Mouse (Mus musculus) liver, embryonic 16.5 days (tissue): ENCODE measurements around the gene Mpz. TPM values are rescaled to one million over a fixed set of nuclear protein-coding genes. Genes with fewer than 3 reads are reported as not detected.

Experiments
- ATAC-seq: fragments of 200-750 bp; cut with Nextera tagmentation; 2 replicates; pipeline ENCODE4 v1.8.0; 2017; ENCODE audit warnings: low read depth, mild to moderate bottlenecking, moderate number of reproducible peaks, moderate library complexity
- H3K27ac ChIP-seq: fragments of 300-500 bp; sonication (generic); 2 replicates; pipeline ENCODE4 v1.5.1; 2014; ENCODE audit warnings: mild to moderate bottlenecking, low read length
- H3K27me3 ChIP-seq: fragments of 300-500 bp; sonication (generic); 2 replicates; pipeline ENCODE4 v1.6.1; 2014; ENCODE audit warnings: low read depth, low read length, mixed read lengths; ENCODE audit not compliant: control insufficient read depth, insufficient read depth
- H3K36me3 ChIP-seq: fragments of 300-500 bp; sonication (generic); 2 replicates; pipeline ENCODE4 v1.6.1; 2014; ENCODE audit warnings: mild to moderate bottlenecking; ENCODE audit not compliant: control insufficient read depth, insufficient read depth
- H3K4me1 ChIP-seq: fragments of 300-500 bp; sonication (generic); 2 replicates; pipeline ENCODE4 v1.6.1; 2014; ENCODE audit warnings: low read depth, low read length, mixed read lengths; ENCODE audit not compliant: control insufficient read depth
- H3K4me2 ChIP-seq: fragments of 300-500 bp; sonication (generic); 2 replicates; pipeline ENCODE4 v1.6.1; 2014; ENCODE audit warnings: low read depth, low read length, mixed read lengths
- H3K4me3 ChIP-seq: fragments of 300-500 bp; sonication (generic); 2 replicates; pipeline ENCODE4 v1.5.1; 2014; ENCODE audit warnings: low read depth, mild to moderate bottlenecking, low read length
- H3K9ac ChIP-seq: fragments of 300-500 bp; sonication (generic); 2 replicates; pipeline ENCODE4 v1.6.1; 2014; ENCODE audit warnings: low read depth, low read length
- H3K9me3 ChIP-seq: fragments of 300-500 bp; sonication (generic); replicated peaks from 2 replicates; pipeline ENCODE4 v1.6.1; 2016; ENCODE audit warnings: low read length; ENCODE audit not compliant: control insufficient read depth
- WGBS: fragments of 180-500 bp; shearing (Covaris S2); extraction: QIAGEN DNeasy Blood & Tissue Kit; methylation state at CpG from one replicate; pipeline ENCODE4 v1.1.7; 2014; ENCODE audit not compliant: insufficient replicate concordance; 5-methylcytosine and 5-hydroxymethylcytosine counted together
- polyA plus RNA-seq: library from polyadenylated mRNA; unstranded; fragments of >200 nt; fragmentation: Nextera tagmentation; extraction: Ambion mirVana; gene quantifications from 2 replicates; pipeline ENCODE4 v1.2.1, GENCODE M21; 2015

Gene Mpz
- polyA plus RNA-seq, 1 experiment from 2014 or later = 0.04 TPM

DNA sequence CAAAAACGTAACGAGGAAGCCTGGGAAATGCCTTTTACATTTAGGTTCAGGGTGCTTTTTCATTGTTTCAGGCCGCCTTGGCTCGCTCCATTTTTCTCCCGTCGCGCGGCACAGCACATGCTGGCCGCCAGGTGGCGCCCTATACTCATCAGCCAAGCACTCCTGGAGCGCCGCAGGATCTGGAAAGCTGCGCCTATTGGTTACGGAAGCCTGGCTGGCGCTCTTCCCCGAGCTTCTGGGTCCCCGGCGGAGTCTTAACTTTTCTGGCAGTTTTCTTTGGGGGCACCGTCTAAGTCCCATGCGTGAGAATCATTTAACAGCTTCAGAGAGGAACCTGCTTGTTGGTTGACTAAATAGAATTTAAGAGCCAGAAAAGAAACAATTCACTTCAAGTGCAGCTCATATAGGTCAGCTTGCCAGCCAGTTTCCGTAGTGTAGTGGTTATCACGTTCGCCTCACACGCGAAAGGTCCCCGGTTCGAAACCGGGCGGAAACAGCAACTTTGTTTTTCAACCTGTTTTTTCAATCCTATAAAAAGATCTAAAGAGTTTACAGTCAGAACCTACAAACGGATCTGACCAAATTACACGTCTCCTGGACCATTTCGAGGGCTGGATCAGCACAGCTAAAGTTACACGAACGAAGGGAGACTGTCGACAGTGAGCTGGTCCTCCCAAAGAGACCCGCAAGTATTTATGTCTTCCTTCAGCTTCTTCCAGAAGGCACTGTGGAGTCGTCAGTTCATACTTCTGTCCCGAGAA lies 39.3 kb upstream of the Mpz start:
- Histone ChIP-seq H3K36me3 (no peaks in the 10 kb centered on the region), H3K4me1 (peaks cover 31% of the 10 kb centered on the region), H3K9ac (peak overlapping the region; percentile 69), H3K4me3 (peak overlapping the region; percentile 79), H3K27ac (peak overlapping the region; percentile 79), H3K9me3 (no peaks in the 10 kb centered on the region), H3K27me3 (no peaks in the 10 kb centered on the region), H3K4me2 (peak overlapping the region; percentile 84)
- ATAC-seq = peak; percentile 87
- under 1% methylated on average over 38 of the region's 38 CpGs for WGBS

DNA sequence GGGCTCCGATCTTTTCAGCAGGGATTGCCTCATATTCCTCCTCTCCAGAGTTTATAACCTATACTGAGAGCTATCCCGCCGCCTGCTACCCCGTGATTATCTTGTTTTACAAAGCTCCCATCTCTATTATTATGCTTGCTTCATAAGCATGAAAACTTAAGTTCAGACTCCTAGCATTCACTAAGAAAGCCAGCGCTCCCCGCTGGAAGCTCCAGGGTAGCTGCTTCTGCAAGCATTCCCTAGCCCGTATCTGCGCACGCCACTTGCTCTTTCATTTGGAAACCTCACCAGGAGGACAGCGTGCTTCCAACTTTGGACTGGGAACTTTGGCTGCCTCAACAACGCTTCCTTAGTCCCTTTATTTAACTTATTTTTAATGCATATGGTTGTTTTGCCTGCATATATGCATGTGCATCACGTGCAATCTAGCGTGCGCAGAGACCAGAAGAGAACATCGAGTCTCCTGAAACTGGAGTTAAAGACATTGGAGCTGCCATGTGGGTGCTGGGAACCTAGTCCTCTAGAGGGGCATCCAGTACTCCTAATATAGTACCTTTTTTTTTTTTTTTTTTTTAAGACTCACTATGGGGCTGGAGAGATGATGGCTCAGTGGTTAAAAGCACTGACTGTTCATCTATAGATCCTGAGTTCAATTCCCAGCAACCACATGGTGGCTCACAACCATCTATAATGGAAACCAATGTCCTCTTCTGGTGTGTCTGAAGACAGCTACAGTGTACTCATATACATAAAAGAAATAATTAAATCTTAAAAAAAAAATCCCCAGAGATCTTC lies 38.5 kb upstream of the Mpz start:
- ATAC-seq = no peak; the same call in 1 of the 2 replicates
- Histone ChIP-seq H3K36me3 (no peaks in the 10 kb centered on the region), H3K4me3 (peak overlapping the region; percentile 79), H3K27ac (peak overlapping the region; percentile 79), H3K9ac (peak overlapping the region; percentile 59), H3K4me2 (peak overlapping the region; percentile 84), H3K9me3 (no peaks in the 10 kb centered on the region), H3K27me3 (no peaks in the 10 kb centered on the region), H3K4me1 (peaks cover 39% of the 10 kb centered on the region)
- 2% methylated on average over 15 of the region's 15 CpGs for WGBS

DNA sequence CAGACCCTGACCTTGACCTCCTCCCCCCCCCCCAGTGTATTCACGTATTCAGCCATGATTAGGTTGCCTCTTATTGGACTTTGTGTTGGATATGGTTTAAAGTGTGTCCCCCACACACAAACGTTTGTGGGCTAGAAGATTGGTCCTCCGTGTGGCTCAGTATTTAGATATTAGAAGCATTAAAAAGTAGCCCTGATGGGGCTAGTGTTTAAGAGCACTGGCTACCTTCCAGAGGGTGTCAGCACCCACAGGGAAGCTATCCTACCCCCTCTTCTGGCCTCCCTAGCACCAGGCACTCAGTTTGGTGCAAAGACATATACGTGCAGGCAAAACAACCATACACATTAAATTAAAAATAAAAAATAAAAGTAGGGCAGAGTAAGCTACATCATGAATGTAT lies 37.5 kb upstream of the Mpz start:
- no peak overlapping the region for H3K27ac ChIP-seq
- peak overlapping the region; percentile 88; the same call in 1 of the 2 replicates for H3K4me2 ChIP-seq

GRCm38 (mm10) chr1:171113873-171114299 lies 36.6 kb upstream of the Mpz start, which contains the start of gene Cfap126:
Gene Cfap126, plus strand, starts transcription at chr1:171113918.
- ATAC-seq = peak; percentile 31
- H3K27me3 ChIP-seq = no peaks in the 10 kb centered on the region
- H3K4me1 ChIP-seq = peaks cover 39% of the 10 kb centered on the region
- H3K4me3 ChIP-seq = peak within 1 kb of the TSS; percentile 68
- peak within 1 kb of the TSS; percentile 77 for H3K9ac ChIP-seq
- H3K4me2 ChIP-seq = peak within 1 kb of the TSS; percentile 88
- peak within 1 kb of the TSS; percentile 76 for H3K27ac ChIP-seq
- no peaks in the 10 kb centered on the region for H3K9me3 ChIP-seq
- WGBS = under 1% methylated on average over 24 of the region's 24 CpGs
- no peaks in the 10 kb centered on the region for H3K36me3 ChIP-seq

More for the DNA sequence above, 37.5 kb upstream of the Mpz start:
- peaks cover 39% of the 10 kb centered on the region for H3K4me1 ChIP-seq
- no peaks in the 10 kb centered on the region for H3K9me3 ChIP-seq
- WGBS = 74% methylated on average over 4 of the region's 4 CpGs
- no peak overlapping the region for H3K4me3 ChIP-seq
- no peak overlapping the region for H3K9ac ChIP-seq
- H3K27me3 ChIP-seq = no peaks in the 10 kb centered on the region
- ATAC-seq = no peak
- H3K36me3 ChIP-seq = no peaks in the 10 kb centered on the region

DNA sequence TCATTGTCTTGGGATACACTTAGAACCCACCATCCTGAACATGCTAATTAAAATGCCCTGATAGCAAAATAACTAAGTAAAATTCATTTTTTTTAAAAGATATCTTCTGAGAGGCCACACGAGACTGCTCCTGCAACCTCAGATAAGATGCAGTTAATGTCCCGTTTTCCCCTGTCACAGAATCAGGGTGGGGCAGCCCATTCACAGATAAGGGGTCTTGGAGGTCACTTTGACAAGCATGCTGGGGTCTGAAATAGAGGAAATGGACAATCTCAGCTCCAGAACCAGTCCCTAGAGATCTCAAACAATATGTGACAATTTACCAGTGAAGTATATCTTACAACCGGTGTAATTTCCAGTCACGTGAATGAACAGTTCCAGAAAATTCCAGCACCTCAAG lies 34.2 kb upstream of the Mpz start:
- peaks cover 33% of the 10 kb centered on the region for H3K4me1 ChIP-seq

GRCm38 (mm10) chr1:171118269-171118684 lies 32.2 kb upstream of the Mpz start:
- WGBS = 10% methylated on average over 4 of the region's 4 CpGs
- Histone ChIP-seq H3K4me1 (peaks cover 43% of the 10 kb centered on the region), H3K9me3 (no peaks in the 10 kb centered on the region), H3K27ac (no peak overlapping the region), H3K27me3 (no peaks in the 10 kb centered on the region), H3K4me3 (no peak overlapping the region), H3K36me3 (no peaks in the 10 kb centered on the region), H3K9ac (no peak overlapping the region), H3K4me2 (no peak overlapping the region)
- ATAC-seq = peak; percentile 35

More for the DNA sequence above, 34.2 kb upstream of the Mpz start:
- H3K4me2 ChIP-seq = peak overlapping the region; percentile 28
- no peak overlapping the region for H3K9ac ChIP-seq
- H3K27me3 ChIP-seq = no peaks in the 10 kb centered on the region
- no peaks in the 10 kb centered on the region for H3K9me3 ChIP-seq
- ATAC-seq = peak; percentile 27; the same call in 1 of the 2 replicates
- WGBS = 32% methylated on average over 4 of the region's 4 CpGs
- no peaks in the 10 kb centered on the region for H3K36me3 ChIP-seq
- H3K27ac ChIP-seq = peak overlapping the region; percentile 48; the same call in 1 of the 2 replicates
- no peak overlapping the region for H3K4me3 ChIP-seq

DNA sequence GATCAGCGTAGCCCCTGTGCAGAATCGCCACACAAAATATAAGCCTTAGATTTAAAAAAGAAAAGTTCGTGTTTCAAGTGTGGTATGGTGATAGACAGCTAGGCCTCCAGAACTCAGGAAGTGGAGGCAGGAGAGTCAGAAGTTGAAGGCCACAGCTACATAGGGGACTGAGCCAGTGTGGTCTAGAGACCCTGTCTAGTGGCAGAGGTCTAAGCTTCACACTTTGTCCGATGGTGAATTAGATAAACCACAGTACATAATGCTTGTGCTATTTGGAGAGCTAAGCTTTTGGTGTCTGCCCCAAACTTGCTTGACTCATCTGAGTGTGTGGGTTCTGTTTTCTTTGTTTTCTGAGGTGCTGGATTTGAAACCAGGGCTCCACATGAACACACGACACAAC lies 31.5 kb upstream of the Mpz start:
- ATAC-seq = no peak
- Histone ChIP-seq H3K4me2 (no peak overlapping the region), H3K9me3 (no peaks in the 10 kb centered on the region), H3K36me3 (no peaks in the 10 kb centered on the region), H3K9ac (no peak overlapping the region), H3K4me1 (peaks cover 43% of the 10 kb centered on the region), H3K27me3 (no peaks in the 10 kb centered on the region), H3K4me3 (no peak overlapping the region), H3K27ac (no peak overlapping the region)
- WGBS = 64% methylated on average over 5 of the region's 5 CpGs

- H3K4me2 ChIP-seq = no peak overlapping the region
- no peaks in the 10 kb centered on the region for H3K36me3 ChIP-seq
- ATAC-seq = no peak
- peaks cover 40% of the 10 kb centered on the region for H3K4me1 ChIP-seq
- WGBS = 83% methylated on average over 14 of the region's 14 CpGs
- no peaks in the 10 kb centered on the region for H3K9me3 ChIP-seq
- no peak overlapping the region for H3K9ac ChIP-seq
- no peak overlapping the region for H3K4me3 ChIP-seq
- no peaks in the 10 kb centered on the region for H3K27me3 ChIP-seq
- H3K27ac ChIP-seq = no peak overlapping the region
Observed at GRCm38 (mm10) chr1:171119405-171119804, 31.1 kb upstream of the Mpz start.

DNA sequence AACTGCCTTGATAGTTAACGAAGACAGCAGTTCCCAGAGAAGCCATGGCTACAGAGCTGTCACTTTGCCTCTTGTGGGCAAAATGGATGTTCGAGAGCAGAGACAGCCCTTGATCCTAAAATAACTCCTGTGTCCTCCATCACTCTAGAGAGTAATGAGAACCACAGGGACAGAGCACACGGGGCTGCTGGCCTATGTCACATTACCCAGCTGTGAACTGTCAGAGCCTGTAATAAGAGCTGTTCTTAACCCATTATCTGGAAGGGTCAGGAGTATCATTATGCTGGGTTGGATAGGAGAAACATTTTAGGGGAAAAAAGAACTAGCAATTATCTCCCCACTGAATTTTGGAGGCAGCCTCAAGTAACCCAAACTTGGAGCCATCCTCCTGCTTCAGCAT lies 29.6 kb upstream of the Mpz start:
- H3K4me1 ChIP-seq = peaks cover 46% of the 10 kb centered on the region
- no peak overlapping the region for H3K4me3 ChIP-seq
- no peak for ATAC-seq

More for the DNA sequence above, 29.6 kb upstream of the Mpz start:
- Histone ChIP-seq H3K27me3 (no peaks in the 10 kb centered on the region), H3K27ac (no peak overlapping the region), H3K9ac (no peak overlapping the region), H3K36me3 (no peaks in the 10 kb centered on the region), H3K4me2 (no peak overlapping the region), H3K9me3 (no peaks in the 10 kb centered on the region)
- 58% methylated on average over 3 of the region's 3 CpGs for WGBS
